Mouse (Mus musculus) stomach, postnatal 0 days (tissue): ENCODE data around the gene Nomo1. TPM values are rescaled to one million over a fixed set of nuclear protein-coding genes. Genes with fewer than 3 reads are reported as not detected.

Experiments used
- ATAC-seq: fragments of 200-750 bp; cut with Nextera tagmentation; 2 replicates; pipeline ENCODE4 v1.8.0; 2017; ENCODE audit not compliant: low FRiP score, low TSS enrichment
- DNase-seq: peaks from one replicate; pipeline ENCODE4 v3.0.0-alpha.2; 2016; ENCODE audit warnings: low spot score
- H3K27ac ChIP-seq: fragments of 300-500 bp; sonication (generic); replicated peaks from 2 replicates; pipeline ENCODE4 v1.5.1; 2014; ENCODE audit warnings: mild to moderate bottlenecking, control low read depth
- H3K27me3 ChIP-seq: fragments of 300-500 bp; sonication (generic); 2 replicates; pipeline ENCODE4 v1.6.1; 2014; ENCODE audit warnings: low read length; ENCODE audit not compliant: control insufficient read depth, insufficient read depth
- H3K36me3 ChIP-seq: fragments of 300-500 bp; sonication (generic); 2 replicates; pipeline ENCODE4 v1.6.1; 2014; ENCODE audit warnings: low read length, mixed read lengths; ENCODE audit not compliant: control insufficient read depth, insufficient read depth
- H3K4me1 ChIP-seq: fragments of 300-500 bp; sonication (generic); replicated peaks from 2 replicates; pipeline ENCODE4 v1.6.1; 2014; ENCODE audit warnings: antibody characterized with exemption; ENCODE audit not compliant: control insufficient read depth, insufficient read depth
- H3K4me2 ChIP-seq: fragments of 300-500 bp; sonication (generic); replicated peaks from 2 replicates; pipeline ENCODE4 v1.6.1; 2014; ENCODE audit warnings: low read depth, mild to moderate bottlenecking, control low read depth, moderate library complexity
- H3K4me3 ChIP-seq: fragments of 300-500 bp; sonication (generic); 2 replicates; pipeline ENCODE4 v1.5.1; 2014; ENCODE audit warnings: low read depth, low read length, control low read depth
- H3K9ac ChIP-seq: fragments of 300-500 bp; sonication (generic); 2 replicates; pipeline ENCODE4 v1.6.1; 2014; ENCODE audit warnings: mild to moderate bottlenecking, low read length, control low read depth, mixed read lengths
- H3K9me3 ChIP-seq: fragments of 300-500 bp; sonication (generic); 2 replicates; pipeline ENCODE4 v1.6.1; 2016; ENCODE audit warnings: low read length; ENCODE audit not compliant: control insufficient read depth
- CTCF ChIP-seq: IDR thresholded peaks from 2 replicates; pipeline ENCODE4 v1.5.1; 2016; ENCODE audit warnings: antibody characterized with exemption, low read depth, mild to moderate bottlenecking, moderate library complexity
- EP300 ChIP-seq: optimal IDR thresholded peaks from 2 replicates; pipeline ENCODE3; 2016; ENCODE audit warnings: antibody characterized with exemption
- WGBS: fragments of 180-500 bp; shearing (Covaris S2); extraction: QIAGEN DNeasy Blood & Tissue Kit; methylation state at CpG from one replicate; pipeline ENCODE4 v1.1.7; 2014; 5-methylcytosine and 5-hydroxymethylcytosine counted together
- polyA plus RNA-seq: library from polyadenylated mRNA; unstranded; fragments of >200 nt; fragmentation: Nextera tagmentation; extraction: Ambion mirVana; gene quantifications from 2 replicates; pipeline ENCODE4 v1.2.1, GENCODE M21; 2015

Gene Nomo1
- polyA plus RNA-seq, 1 experiment from 2014 or later, result 20.3 TPM

DNA sequence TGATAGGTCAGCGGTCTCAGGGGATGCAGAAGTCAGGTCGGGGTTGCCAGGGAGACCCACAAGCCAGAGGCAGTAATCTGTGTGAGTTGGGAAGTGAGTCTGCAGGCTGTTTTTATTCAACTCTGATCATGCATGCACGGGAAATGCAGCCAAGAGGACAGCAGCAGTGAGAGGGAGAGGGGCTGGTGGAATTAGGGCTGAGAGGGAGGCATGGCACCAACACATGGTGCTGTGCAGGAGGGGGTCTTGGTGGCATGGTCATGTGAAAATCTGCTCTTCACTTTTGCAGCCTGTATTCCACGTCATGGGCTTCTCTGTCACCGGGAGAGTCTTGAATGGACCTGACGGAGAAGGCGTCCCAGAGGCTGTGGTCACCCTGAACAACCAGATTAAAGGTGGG lies 16.5 kb downstream of the Nomo1 start:
- ATAC-seq (no peak), DNase-seq (no peak)
- no peaks in the 10 kb centered on the region for H3K9me3 ChIP-seq
- WGBS, result 89% methylated on average over 7 of the region's 7 CpGs
- H3K9ac ChIP-seq, result no peak overlapping the region
- no peak for TF ChIP-seq CTCF
- TF ChIP-seq EP300, result no peak
- no peaks in the 10 kb centered on the region for H3K27me3 ChIP-seq
- H3K4me2 ChIP-seq, result no peak overlapping the region
- peaks cover 35% of the 10 kb centered on the region for H3K36me3 ChIP-seq
- H3K27ac ChIP-seq, result no peak overlapping the region
- H3K4me3 ChIP-seq, result no peak overlapping the region
- no peaks in the 10 kb centered on the region for H3K4me1 ChIP-seq

DNA sequence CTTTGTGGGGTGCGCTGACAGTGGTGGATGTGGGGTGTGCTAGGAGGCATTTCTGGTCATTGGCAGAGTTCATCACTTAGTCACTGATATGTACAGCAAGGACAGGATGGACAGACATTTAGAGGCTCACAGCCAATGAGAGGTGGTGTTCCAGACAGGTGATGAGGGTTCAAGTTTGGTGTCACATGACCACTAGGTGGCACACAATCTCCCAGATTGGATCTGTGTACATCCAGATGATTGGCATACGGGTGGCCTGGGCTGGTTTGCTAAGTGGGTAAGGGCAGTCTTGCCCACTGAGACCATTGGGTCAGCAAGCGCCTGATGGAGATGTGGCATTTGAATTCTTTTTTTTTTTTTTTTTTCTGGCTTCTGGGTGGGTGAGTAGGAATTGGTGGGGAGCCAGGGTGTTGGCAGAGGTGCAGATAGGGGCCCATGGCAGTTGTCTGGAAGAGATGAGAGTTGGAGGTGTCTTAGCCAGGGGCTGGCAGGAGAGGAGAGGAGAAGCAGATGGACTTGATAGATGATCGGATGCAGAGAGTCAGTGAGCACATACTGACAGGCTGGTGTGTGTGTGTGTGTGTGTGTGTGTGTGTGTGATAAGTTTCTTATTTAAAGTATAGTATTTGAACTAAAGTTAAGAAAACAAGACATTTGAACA lies 18.8 kb downstream of the Nomo1 start:
- ATAC-seq, result no peak; the same call in 1 of the 2 replicates
- no peak overlapping the region for H3K9ac ChIP-seq
- 86% methylated on average over 4 of the region's 4 CpGs for WGBS
- no peak overlapping the region for H3K4me2 ChIP-seq
- no peaks in the 10 kb centered on the region for H3K27me3 ChIP-seq
- H3K4me1 ChIP-seq, result no peaks in the 10 kb centered on the region
- no peak for DNase-seq
- no peaks in the 10 kb centered on the region for H3K9me3 ChIP-seq
- no peak for TF ChIP-seq EP300
- peak; percentile 57 for TF ChIP-seq CTCF
- no peak overlapping the region for H3K27ac ChIP-seq
- peaks cover 28% of the 10 kb centered on the region for H3K36me3 ChIP-seq
- no peak overlapping the region for H3K4me3 ChIP-seq

DNA sequence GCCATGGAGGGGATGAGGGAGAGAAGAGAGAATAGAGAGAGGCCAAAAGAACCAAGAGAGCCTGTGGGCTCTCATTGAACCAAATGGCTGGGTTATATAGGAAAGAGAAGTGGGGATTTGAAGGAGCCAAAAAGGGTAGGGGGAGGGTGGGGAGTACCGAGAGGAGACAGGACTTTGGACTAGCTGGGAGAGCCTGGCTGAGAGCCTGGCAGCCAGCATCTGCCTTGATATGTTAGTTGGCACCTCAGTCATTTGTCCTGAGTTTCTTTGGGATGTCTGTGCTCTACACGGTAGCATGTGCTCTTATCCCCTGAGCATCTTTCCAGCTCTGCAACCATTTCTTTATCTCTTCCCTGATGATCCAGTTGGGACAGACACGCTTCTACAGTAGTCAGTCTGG lies 20.1 kb downstream of the Nomo1 start:
- H3K9ac ChIP-seq, result no peak overlapping the region
- H3K4me2 ChIP-seq, result no peak overlapping the region
- ATAC-seq, result no peak
- H3K4me3 ChIP-seq, result no peak overlapping the region
- no peaks in the 10 kb centered on the region for H3K9me3 ChIP-seq
- no peak overlapping the region for H3K27ac ChIP-seq
- WGBS, result 86% methylated on average over 3 of the region's 3 CpGs
- H3K36me3 ChIP-seq, result peaks cover 24% of the 10 kb centered on the region
- TF ChIP-seq EP300, result no peak
- no peak for TF ChIP-seq CTCF
- no peaks in the 10 kb centered on the region for H3K27me3 ChIP-seq
- H3K4me1 ChIP-seq, result no peaks in the 10 kb centered on the region
- no peak for DNase-seq

DNA sequence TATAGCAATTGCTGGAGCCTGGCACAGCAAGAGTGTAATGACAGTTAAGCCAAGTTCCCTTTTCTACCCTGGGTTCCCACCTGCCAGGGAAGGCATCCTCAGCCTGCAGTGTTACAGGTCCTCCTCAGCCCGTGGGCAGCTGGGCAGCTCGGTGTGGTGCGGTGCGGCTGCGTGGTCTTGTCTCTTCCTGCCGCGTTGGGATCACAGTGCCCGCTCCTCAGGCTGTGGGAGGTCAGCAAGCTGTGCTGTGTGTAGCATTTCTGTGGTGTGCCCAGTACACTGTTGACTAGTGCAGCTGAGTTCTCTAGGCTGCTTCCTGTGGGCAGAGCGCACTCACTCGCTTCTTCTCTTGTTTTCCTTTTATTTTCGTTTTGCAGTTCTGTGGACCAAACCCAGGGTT lies 25.4 kb downstream of the Nomo1 start:
- DNase-seq, result no peak
- H3K9ac ChIP-seq, result no peak overlapping the region

DNA sequence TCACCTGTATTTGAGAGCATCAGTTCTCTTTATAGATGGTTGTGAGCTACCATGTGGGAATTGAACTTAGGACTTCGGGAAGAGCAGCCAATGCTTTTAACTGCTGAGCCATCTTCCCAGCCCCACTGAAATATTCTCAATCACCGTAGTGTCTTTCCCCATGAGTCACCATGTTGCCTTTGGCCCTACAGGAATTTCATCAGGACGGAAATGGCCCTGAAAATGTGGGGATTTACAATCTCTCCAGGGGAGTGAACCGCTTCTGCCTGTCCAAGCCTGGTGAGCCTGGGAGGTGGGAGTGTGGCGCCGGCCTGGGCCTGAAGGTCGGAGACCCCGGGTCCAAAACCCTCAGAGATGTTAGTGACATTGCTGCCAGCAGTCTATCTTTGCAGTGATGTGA lies 27.2 kb downstream of the Nomo1 start:
- 96% methylated on average over 8 of the region's 8 CpGs for WGBS
- Histone ChIP-seq H3K36me3 (peaks cover 5% of the 10 kb centered on the region), H3K4me2 (no peak overlapping the region), H3K4me3 (no peak overlapping the region), H3K4me1 (no peaks in the 10 kb centered on the region), H3K27me3 (no peaks in the 10 kb centered on the region), H3K9ac (no peak overlapping the region), H3K27ac (no peak overlapping the region), H3K9me3 (no peaks in the 10 kb centered on the region)
- DNase-seq, result no peak
- ATAC-seq, result no peak
- no peak for TF ChIP-seq EP300
- no peak for TF ChIP-seq CTCF

More for the DNA sequence above, 25.4 kb downstream of the Nomo1 start:
- TF ChIP-seq CTCF, result no peak
- no peak for TF ChIP-seq EP300
- Histone ChIP-seq H3K27ac (no peak overlapping the region), H3K9me3 (no peaks in the 10 kb centered on the region), H3K4me3 (no peak overlapping the region), H3K4me1 (no peaks in the 10 kb centered on the region), H3K27me3 (no peaks in the 10 kb centered on the region), H3K4me2 (no peak overlapping the region), H3K36me3 (peaks cover 21% of the 10 kb centered on the region)
- ATAC-seq, result no peak
- WGBS, result 92% methylated on average over 11 of the region's 11 CpGs

DNA sequence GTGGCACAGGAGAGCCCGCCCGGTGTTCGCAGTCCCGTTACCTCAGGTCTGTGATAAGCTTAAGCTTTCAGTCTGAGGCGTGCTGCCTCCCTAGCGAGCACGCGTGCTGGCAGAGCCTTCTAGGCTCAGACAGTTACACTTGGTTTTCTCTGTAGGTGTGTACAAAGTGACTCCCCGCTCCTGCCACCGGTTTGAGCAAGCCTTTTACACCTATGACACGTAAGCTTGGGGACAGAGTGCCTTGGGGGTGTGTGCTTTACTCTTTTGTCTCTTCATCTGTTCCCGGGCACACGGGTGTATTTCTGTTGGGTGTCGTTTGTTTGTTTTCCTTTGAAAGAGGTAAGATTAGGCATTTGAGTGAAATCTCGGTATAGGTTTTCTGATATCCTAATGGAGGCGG lies 28.1 kb downstream of the Nomo1 start:
- Histone ChIP-seq H3K27me3 (no peaks in the 10 kb centered on the region), H3K4me2 (no peak overlapping the region), H3K9me3 (no peaks in the 10 kb centered on the region), H3K36me3 (peaks cover 9% of the 10 kb centered on the region), H3K4me1 (no peaks in the 10 kb centered on the region), H3K4me3 (no peak overlapping the region), H3K9ac (no peak overlapping the region), H3K27ac (no peak overlapping the region)
- TF ChIP-seq EP300 (no peak), CTCF (no peak)
- DNase-seq (peak; percentile 40), ATAC-seq (peak; percentile 81)
- WGBS, result 74% methylated on average over 16 of the region's 16 CpGs
